Mouse (Mus musculus): ENCODE data around the gene Grik3.

DNA sequence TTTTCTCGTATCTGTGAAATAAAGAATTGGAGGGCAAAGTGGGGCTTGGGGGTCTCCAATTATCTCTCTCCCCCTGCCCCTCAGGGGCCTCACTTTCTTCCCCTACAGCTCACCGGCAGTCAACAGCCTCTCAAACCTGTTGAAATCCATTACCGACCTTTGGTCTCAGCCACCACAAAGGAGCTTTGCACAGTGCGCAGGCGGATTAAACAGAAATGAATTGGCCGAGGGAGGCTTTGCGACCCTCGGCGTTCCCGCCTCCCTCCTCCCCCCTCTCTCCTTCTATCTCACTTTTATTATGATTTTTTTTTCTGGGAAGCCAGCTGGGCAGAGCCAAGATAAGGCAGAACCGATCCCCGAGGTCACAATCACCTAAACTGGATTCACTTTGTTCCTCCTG lies 97.1 kb downstream of the Grik3 start:
- TF ChIP-seq MYOD1 (IDR thresholded peaks at IDR 0.05; ENCODE audit: control insufficient read depth in 1 of 3, insufficient read length in 2 of 3, low read depth in 2 of 3) (no peak), POLR2A (IDR thresholded peaks at IDR 0.05; ENCODE audit: insufficient read length, low read depth) (no peak)
